Comparison of ENCODE assay signal across 20 mouse cellular contexts in genomic region chr12:25005350-25005749, GRCm38 (mm10).
DNase-seq lines count a peak whose midpoint lies in the region; ATAC-seq lines count a peak whose summit lies in the region.
"Had no signal": no experiment of that assay in that cellular context is flagged by ENCODE, and none has a peak within 500 bp of the region (broad histone marks: within the 10 kb centered on the region; RNA-seq: fewer than 3 reads in every experiment).

No protein-coding gene starts in this region.

- ATAC-seq in frontal cortex, adult (ENCODE audit: low TSS enrichment): 0 out of 2 replicates have a peak, but pooled peaks have one; percentile 7
- ATAC-seq: CD4-positive, CD25-positive, alpha-beta regulatory T cell, adult 4 months; forebrain, embryonic 13.5 days; forebrain, embryonic 16.5 days; hindbrain, embryonic 16.5 days; intestine, embryonic 15.5 days; Patski had no signal

- no peak for DNase-seq in frontal cortex, postnatal 36 days (ENCODE audit: low spot score in 2 of 2)
- DNase-seq in 3T3-L1 (ENCODE audit: low read depth, low spot score): peak; percentile 27
- DNase-seq in NIH3T3 (ENCODE audit: low read depth): peak; percentile 13
- DNase-seq in liver: no peak
- DNase-seq in thymus, postnatal 36 days: no peak
- DNase-seq: adrenal gland, postnatal 10 days; adrenal gland, postnatal 36 days; cerebellum, adult 18-20 months; cerebellum, adult 9-10 months; cerebellum, postnatal 14 days; gastrocnemius, postnatal 25 days; heart, adult 2 months; kidney, adult 2 months had no signal

Comparison
In these comparisons a context has a peak if more than half of its experiments do, and no peak if none do; other contexts are left out.
1. DNase-seq: peak in 3T3-L1 (single experiment) and NIH3T3 (single experiment); none in frontal cortex, postnatal 36 days (0 of 2), liver (single experiment) and thymus, postnatal 36 days (0 of 2).